Mouse (Mus musculus) limb, embryonic 15.5 days (tissue): Measurements from ENCODE around the gene Ptger1. TPM values are rescaled to one million over a fixed set of nuclear protein-coding genes. Genes with fewer than 3 reads are reported as not detected.

ENCODE experiments used
- ATAC-seq: fragments of 200-750 bp; cut with Nextera tagmentation; 2 replicates; pipeline ENCODE4 v1.8.0; 2017; ENCODE audit warnings: low read depth, moderate TSS enrichment; ENCODE audit not compliant: insufficient number of reproducible peaks, low FRiP score, low TSS enrichment
- H3K27ac ChIP-seq: fragments of 300-500 bp; sonication (generic); 2 replicates; pipeline ENCODE4 v1.5.1; 2015; ENCODE audit warnings: moderate library complexity, mild to moderate bottlenecking, inconsistent platforms
- H3K27me3 ChIP-seq: fragments of 300-500 bp; sonication (generic); 2 replicates; pipeline ENCODE4 v1.6.1; 2015; ENCODE audit warnings: inconsistent platforms
- H3K36me3 ChIP-seq: fragments of 300-500 bp; sonication (generic); 2 replicates; pipeline ENCODE4 v1.6.1; 2015; ENCODE audit warnings: inconsistent platforms
- H3K4me1 ChIP-seq: fragments of 300-500 bp; sonication (generic); 2 replicates; pipeline ENCODE4 v1.6.1; 2015; ENCODE audit warnings: inconsistent platforms
- H3K4me2 ChIP-seq: fragments of 300-500 bp; sonication (generic); 2 replicates; pipeline ENCODE4 v1.6.1; 2015; ENCODE audit warnings: mild to moderate bottlenecking, inconsistent platforms
- H3K4me3 ChIP-seq: fragments of 300-500 bp; sonication (generic); 2 replicates; pipeline ENCODE4 v1.5.1; 2015; ENCODE audit warnings: mild to moderate bottlenecking, inconsistent platforms
- H3K9ac ChIP-seq: fragments of 300-500 bp; sonication (generic); 2 replicates; pipeline ENCODE4 v1.6.1; 2015; ENCODE audit warnings: inconsistent platforms
- H3K9me3 ChIP-seq: fragments of 300-500 bp; sonication (generic); 2 replicates; pipeline ENCODE4 v1.6.1; 2016; ENCODE audit warnings: inconsistent platforms
- WGBS: fragments of 180-500 bp; shearing (Covaris S2); methylation state at CpG from one replicate; pipeline ENCODE4 v1.1.7; 2015; 5-methylcytosine and 5-hydroxymethylcytosine counted together
- polyA plus RNA-seq: library from polyadenylated mRNA; unstranded; fragments of >200 nt; fragmentation: Nextera tagmentation; extraction: Ambion mirVana; gene quantifications from 2 replicates; pipeline ENCODE4 v1.2.1, GENCODE M21; 2015

Ptger1 gene
- polyA plus RNA-seq, 1 experiment from 2014 or later: 0.95 TPM

DNA sequence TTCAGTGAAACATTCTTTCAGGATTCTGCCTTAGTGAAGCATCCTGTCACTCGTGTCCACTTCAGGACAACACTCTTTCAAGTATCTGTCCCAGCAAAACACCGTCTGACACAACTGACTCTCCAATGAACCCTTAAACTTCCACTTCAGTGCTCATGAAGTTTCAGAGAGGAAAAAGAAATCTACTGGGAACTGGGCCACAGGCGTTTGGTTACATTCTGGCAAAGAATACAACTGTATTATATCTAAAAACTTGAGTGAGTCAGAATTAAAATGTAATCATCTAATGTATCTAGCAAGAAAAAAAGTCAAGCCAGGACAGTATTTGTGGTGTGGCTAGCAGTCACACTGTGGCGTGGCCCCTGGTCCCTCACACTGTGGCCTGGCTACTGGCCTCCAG, 27.6 kb upstream of the Ptger1 start:
- Histone ChIP-seq H3K9ac (no peak overlapping the region), H3K4me1 (no peaks in the 10 kb centered on the region), H3K4me3 (no peak overlapping the region), H3K9me3 (no peaks in the 10 kb centered on the region), H3K27me3 (no peaks in the 10 kb centered on the region), H3K36me3 (no peaks in the 10 kb centered on the region), H3K27ac (no peak overlapping the region), H3K4me2 (no peak overlapping the region)
- 67% methylated on average over 4 of the region's 4 CpGs for WGBS
- ATAC-seq: no peak

DNA sequence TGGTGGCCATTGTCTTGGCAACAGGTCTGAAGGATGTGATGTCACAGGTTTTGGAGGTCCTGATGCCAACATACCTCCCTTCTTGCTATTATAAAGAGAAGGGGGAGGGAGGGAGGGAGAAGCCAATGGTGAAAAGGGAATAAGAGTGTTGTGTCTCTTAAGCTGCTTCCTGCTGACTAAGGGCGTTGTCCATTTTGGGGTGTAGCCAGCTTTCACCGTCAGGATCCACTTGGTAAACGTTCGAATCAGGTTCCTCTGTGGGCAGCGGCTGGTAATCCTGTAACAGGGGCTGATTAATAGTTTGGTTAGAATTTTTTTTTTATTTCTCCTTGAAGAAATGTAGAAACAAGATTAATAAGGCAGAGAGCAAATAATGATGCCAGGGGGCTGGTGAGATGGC, 26.8 kb upstream of the Ptger1 start:
- no peak overlapping the region for H3K4me2 ChIP-seq
- no peak overlapping the region for H3K27ac ChIP-seq
- H3K9me3 ChIP-seq: no peaks in the 10 kb centered on the region
- no peaks in the 10 kb centered on the region for H3K4me1 ChIP-seq
- 67% methylated on average over 5 of the region's 5 CpGs for WGBS
- no peak overlapping the region for H3K4me3 ChIP-seq
- ATAC-seq: no peak
- H3K9ac ChIP-seq: no peak overlapping the region
- no peaks in the 10 kb centered on the region for H3K27me3 ChIP-seq
- no peaks in the 10 kb centered on the region for H3K36me3 ChIP-seq

DNA sequence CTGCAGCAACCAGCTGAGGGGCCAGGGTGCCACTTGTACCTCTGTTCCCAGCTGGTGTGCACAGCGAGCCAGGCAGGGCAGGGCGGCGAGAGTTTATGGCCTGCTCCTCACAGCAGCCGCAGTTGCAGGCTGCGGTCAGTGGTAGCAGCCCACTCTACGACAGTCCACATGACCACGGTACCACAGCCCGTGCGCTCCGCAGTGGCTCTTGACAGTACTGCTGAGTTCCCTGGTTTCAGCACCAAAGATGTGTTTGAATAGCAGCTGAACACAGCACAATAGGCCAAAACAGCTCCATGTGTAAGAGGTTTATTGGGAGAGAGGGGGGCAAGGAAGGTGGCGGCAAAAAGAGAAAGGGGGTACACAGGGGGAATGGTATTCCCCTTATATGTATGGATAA, 19.0 kb upstream of the Ptger1 start:
- no peaks in the 10 kb centered on the region for H3K36me3 ChIP-seq
- 95% methylated on average over 11 of the region's 11 CpGs for WGBS
- peaks cover 4% of the 10 kb centered on the region; the same call in 1 of the 2 replicates for H3K4me1 ChIP-seq
- H3K9ac ChIP-seq: no peak overlapping the region
- no peak overlapping the region for H3K4me2 ChIP-seq
- no peak overlapping the region for H3K27ac ChIP-seq
- no peaks in the 10 kb centered on the region for H3K9me3 ChIP-seq
- H3K4me3 ChIP-seq: no peak overlapping the region
- H3K27me3 ChIP-seq: no peaks in the 10 kb centered on the region
- no peak for ATAC-seq

DNA sequence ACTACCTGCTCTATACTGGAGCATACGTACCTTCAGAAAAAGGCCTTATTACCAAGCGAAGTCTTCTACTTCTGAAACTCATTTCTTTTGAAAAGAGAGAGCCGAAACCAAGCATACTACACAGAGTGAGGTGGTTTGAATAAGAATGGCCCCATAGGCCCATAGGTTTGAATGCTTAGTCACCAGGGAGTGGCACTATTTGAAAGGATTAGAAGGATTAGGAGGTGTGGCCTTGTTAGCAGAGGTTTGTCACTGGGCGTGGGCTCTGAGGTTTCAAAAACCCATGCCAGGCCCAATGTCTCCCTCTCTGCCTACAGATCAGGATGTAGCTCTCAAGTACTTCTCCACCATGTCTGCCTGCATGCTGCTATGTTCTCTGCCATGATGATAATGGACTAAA, 18.4 kb upstream of the Ptger1 start:
- Histone ChIP-seq H3K4me2 (no peak overlapping the region), H3K4me1 (peaks cover 4% of the 10 kb centered on the region; the same call in 1 of the 2 replicates), H3K27ac (no peak overlapping the region), H3K9me3 (no peaks in the 10 kb centered on the region), H3K36me3 (no peaks in the 10 kb centered on the region), H3K9ac (no peak overlapping the region), H3K27me3 (no peaks in the 10 kb centered on the region), H3K4me3 (no peak overlapping the region)
- WGBS: 95% methylated on average over 4 of the region's 4 CpGs
- ATAC-seq: no peak

DNA sequence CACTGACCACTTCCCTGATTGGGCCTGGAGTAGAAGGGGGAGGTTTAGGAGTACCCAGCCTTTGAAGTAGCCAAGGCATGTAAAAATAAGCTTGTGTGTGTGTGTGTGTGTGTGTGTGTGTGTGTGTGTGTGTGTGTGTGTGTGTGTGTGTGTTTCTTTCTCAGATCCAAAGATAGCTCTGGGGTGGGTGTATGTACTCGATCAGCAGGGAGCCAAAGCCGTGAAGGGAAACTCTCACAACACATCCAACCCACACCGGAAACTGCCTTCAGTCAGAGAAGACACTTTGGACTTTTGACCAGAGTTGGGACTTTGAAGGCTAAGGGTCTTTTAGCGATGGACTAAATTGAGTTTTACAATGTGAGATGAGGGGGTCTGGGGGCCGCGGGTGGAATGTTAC, 16.8 kb upstream of the Ptger1 start:
- Histone ChIP-seq H3K4me3 (no peak overlapping the region), H3K4me1 (peaks cover 15% of the 10 kb centered on the region), H3K9ac (no peak overlapping the region), H3K9me3 (no peaks in the 10 kb centered on the region), H3K36me3 (no peaks in the 10 kb centered on the region), H3K27ac (no peak overlapping the region), H3K27me3 (no peaks in the 10 kb centered on the region), H3K4me2 (no peak overlapping the region)
- no peak for ATAC-seq
- 91% methylated on average over 6 of the region's 6 CpGs for WGBS

DNA sequence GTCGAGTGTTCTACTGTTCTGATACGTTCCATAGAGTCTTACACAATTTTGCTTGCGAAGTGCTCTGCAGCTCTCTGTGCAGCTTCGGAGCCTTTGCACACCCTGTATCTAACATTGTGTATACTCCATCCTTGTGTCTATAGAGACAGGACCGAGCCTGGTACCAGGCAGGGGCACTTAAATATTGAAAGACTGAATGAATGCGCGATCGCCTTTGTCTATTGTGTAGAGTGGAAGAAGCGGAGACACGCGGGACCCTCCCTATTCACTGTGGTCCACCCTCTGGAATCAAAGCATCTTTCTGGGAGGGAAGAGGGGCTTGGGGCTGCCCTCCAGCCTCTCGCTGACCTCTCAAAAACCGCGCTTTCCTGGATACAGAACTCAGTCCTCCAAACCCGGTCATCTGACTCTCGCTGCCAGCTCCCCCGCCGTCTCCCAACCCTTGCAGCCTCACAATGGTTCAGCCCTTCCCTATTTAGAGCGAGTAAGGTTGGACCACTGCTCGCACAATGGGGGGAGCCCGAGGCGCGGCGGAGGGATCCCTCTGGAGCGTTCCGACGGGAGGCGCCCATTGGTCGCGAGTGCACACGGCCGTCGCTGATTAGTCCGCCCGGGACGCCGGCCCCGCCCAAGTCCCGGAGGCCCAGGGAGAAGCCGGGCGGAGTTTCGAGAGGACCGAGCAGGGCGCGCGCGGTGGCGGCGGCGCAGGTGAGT, 14.3 kb upstream of the Ptger1 start, which contains the start of gene Gipc1:
TSS of gene Gipc1 (plus strand) at position 648 of the 714 bp plus-strand sequence.
- no peaks in the 10 kb centered on the region for H3K9me3 ChIP-seq
- H3K4me1 ChIP-seq: peaks cover 17% of the 10 kb centered on the region
- H3K4me2 ChIP-seq: peak within 1 kb of the TSS; percentile 85
- ATAC-seq: peak; percentile 93
- H3K4me3 ChIP-seq: peak within 1 kb of the TSS; percentile 93
- H3K36me3 ChIP-seq: 0 out of 2 replicates have a peak, but pooled peaks cover 7% of the 10 kb centered on the region
- peak within 1 kb of the TSS; percentile 84 for H3K27ac ChIP-seq
- no peaks in the 10 kb centered on the region for H3K27me3 ChIP-seq
- 4% methylated on average over 49 of the region's 50 CpGs for WGBS
- peak within 1 kb of the TSS; percentile 68 for H3K9ac ChIP-seq

DNA sequence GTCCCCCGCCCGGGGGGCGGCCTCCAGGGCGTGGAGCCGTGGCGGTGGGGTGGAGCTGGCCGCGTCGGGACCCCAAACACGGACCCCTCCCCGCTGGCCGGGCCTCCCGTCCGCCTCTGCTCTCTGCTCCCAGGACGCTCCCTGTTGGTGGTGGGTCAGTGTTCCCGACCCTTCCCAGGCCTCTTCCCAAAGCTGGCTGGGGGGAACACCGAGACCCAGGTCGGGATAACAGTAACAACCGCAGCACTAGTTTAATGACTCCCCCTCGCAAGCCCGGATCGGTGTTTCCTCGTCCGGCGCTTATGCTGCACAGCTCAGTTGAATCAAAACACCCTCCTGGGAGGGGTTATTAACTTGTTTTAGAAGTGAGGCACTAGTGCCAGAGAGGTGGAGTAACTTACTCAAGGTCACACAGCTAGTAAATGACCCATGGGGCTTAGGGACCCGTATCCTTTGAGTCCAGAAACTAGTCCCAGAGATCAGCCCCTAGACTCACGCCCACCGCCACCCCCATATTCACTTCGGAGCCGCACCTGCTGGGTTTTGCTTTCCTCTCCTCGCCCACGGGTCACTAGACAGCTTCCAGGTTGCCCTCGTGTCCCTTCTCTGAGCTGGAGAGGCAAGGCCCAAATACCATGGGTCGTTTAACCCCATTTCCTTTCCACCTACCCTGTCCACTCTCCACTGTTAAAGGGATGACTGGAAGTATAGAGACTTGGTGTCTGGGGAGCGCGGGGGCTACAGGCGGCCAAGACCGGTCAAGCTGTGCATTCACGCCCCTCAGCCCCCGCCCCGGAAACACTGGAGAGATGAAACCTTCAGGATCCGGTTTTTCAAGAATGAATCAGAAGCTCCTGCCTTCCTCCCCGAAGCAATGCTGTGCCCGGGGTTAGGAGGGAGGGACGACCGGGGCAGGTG, 13.5 kb upstream of the Ptger1 start:
- WGBS: 2% methylated on average over 45 of the region's 46 CpGs
- Histone ChIP-seq H3K9me3 (no peaks in the 10 kb centered on the region), H3K27ac (peak overlapping the region; percentile 77), H3K4me3 (peak overlapping the region; percentile 93), H3K4me1 (peaks cover 17% of the 10 kb centered on the region), H3K9ac (peak overlapping the region; percentile 68), H3K36me3 (0 out of 2 replicates have a peak, but pooled peaks cover 12% of the 10 kb centered on the region), H3K27me3 (no peaks in the 10 kb centered on the region), H3K4me2 (peak overlapping the region; percentile 85)
- ATAC-seq: peak; percentile 6; the same call in 1 of the 2 replicates

DNA sequence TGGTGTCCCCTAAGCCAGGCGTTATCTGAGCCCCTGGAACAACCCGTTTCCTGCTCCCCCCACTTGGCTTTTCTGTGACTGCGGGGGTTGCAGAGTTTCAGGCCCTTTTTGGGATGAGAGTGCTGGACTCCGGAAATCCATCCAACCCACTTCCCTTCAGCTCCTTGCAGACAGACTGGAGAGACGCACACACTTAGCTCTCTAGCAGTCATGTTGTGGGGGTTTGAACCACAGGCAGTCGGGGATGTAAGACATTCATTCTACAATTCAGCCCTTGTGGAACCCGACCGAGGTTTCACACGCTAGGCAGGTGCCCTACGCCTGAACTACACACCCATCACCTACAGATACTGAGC, 12.8 kb upstream of the Ptger1 start:
- Histone ChIP-seq H3K4me1 (peaks cover 17% of the 10 kb centered on the region), H3K4me2 (peak overlapping the region; percentile 85), H3K9ac (peak overlapping the region; percentile 68; the same call in 1 of the 2 replicates), H3K4me3 (peak overlapping the region; percentile 93), H3K36me3 (0 out of 2 replicates have a peak, but pooled peaks cover 12% of the 10 kb centered on the region), H3K9me3 (no peaks in the 10 kb centered on the region), H3K27me3 (no peaks in the 10 kb centered on the region), H3K27ac (peak overlapping the region; percentile 77)
- no peak for ATAC-seq
- 30% methylated on average over 10 of the region's 10 CpGs for WGBS

DNA sequence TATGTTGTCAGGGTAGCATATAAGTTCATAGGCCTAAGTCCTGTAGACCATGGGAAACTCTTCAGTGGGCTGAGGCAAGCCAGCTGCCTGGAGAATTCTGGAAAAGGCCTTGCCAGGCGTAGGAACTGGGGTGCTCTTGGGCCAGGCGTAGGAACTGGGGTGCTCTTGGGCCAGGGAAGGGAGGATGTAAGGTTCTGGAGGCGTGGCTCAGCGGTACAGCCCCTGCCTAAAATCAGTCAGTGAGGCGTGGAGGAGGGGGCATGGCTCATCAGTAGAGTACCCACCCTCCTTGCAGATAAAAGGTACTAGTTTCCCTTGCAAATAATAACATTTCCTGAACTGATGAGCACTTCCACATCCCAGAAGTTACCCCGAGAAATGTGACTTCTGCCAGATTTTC, 11.8 kb upstream of the Ptger1 start:
- H3K9me3 ChIP-seq: no peaks in the 10 kb centered on the region
- H3K4me3 ChIP-seq: no peak overlapping the region
- no peak for ATAC-seq
- no peaks in the 10 kb centered on the region for H3K27me3 ChIP-seq
- 0 out of 2 replicates have a peak, but pooled peaks cover 12% of the 10 kb centered on the region for H3K36me3 ChIP-seq
- no peak overlapping the region; the same call in 1 of the 2 replicates for H3K27ac ChIP-seq
- peaks cover 18% of the 10 kb centered on the region for H3K4me1 ChIP-seq
- 90% methylated on average over 6 of the region's 6 CpGs for WGBS
- H3K4me2 ChIP-seq: no peak overlapping the region
- no peak overlapping the region for H3K9ac ChIP-seq

DNA sequence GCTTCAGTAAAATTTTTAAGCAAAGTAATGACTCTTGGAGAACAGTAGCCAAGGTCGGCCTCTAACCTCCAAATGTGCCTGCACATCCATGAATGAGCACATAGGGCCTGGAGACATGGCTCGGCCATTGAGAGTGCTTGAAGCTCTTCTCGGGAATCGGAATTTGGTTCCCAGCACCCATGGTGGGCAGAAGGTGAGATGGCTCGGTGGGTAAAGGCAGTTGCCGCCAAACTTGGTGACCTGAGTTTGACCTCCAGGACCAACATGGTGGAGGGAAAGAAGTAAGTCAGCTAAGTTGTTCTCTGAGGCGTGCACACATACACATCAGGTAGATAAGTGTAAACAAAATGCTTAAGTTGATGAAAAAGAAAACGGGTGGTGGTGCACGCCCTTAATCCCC, 10.4 kb upstream of the Ptger1 start:
- WGBS: 91% methylated on average over 9 of the region's 9 CpGs
- ATAC-seq: no peak
- H3K27ac ChIP-seq: no peak overlapping the region

DNA sequence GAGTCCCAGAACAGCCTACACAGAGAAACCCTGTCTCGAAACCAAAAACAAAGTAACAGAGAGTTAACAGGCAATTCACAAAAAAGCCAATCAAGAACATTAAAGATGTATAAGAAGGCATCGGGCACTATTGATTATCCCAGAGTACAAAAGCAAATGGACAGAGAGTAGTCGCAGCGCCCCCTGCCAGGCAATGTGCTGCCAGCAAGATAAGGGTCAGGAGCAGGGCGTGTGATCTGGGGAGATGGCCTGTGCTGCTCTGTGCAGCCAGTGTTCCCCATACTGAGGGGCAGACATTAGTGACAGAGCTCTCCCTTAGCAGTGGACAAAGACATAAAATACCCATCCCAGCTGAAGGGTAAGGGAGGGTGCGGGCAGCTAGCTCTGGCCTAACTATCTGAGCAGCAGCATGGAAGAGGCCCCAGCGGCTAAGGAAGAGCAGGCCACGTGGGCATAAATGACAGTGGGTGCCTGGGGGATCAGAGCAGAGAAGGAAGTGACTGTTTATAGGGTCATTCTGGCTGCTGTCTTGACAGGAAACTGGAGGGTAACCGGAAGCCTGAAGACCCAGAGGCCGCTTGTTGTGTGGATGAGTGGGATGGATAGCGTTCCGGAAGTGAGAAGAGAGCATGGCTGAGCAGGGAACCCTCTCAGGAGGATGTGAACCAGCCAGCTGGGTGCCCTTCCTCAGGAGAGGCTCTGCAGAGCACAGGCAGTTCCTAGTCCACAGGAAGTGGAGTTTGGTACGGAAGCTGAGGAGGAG, 9.8 kb upstream of the Ptger1 start:
- no peak for ATAC-seq
- Histone ChIP-seq H3K4me1 (peaks cover 37% of the 10 kb centered on the region), H3K9ac (no peak overlapping the region), H3K4me3 (no peak overlapping the region), H3K27me3 (no peaks in the 10 kb centered on the region), H3K9me3 (no peaks in the 10 kb centered on the region), H3K27ac (no peak overlapping the region), H3K4me2 (no peak overlapping the region), H3K36me3 (0 out of 2 replicates have a peak, but pooled peaks cover 12% of the 10 kb centered on the region)
- 82% methylated on average over 13 of the region's 13 CpGs for WGBS

More for the DNA sequence above, 10.4 kb upstream of the Ptger1 start:
- no peak overlapping the region for H3K9ac ChIP-seq
- no peak overlapping the region for H3K4me3 ChIP-seq
- H3K27me3 ChIP-seq: no peaks in the 10 kb centered on the region
- H3K9me3 ChIP-seq: no peaks in the 10 kb centered on the region
- 0 out of 2 replicates have a peak, but pooled peaks cover 12% of the 10 kb centered on the region for H3K36me3 ChIP-seq
- no peak overlapping the region for H3K4me2 ChIP-seq
- H3K4me1 ChIP-seq: peaks cover 31% of the 10 kb centered on the region
